Mouse (Mus musculus): Measurements from ENCODE around the gene Dad1.

GRCm38 (mm10) chr14:54259722-54260085, 5.8 kb upstream of the Dad1 start:
- TF ChIP-seq CTCF (IDR thresholded peaks at IDR 0.05; ENCODE audit: low read depth, low read length), result no peak
- no peak for TF ChIP-seq POLR2AphosphoS5 (IDR thresholded peaks at IDR 0.05; ENCODE audit: insufficient replicate concordance, low read depth, low read length)

All from G1E (cell line).